Mouse (Mus musculus): ENCODE results near the gene Gopc.
"Not testable (repeated sequence)": the region's sequence is repeated elsewhere in the genome, so short reads cannot be mapped to it uniquely, and the experiment has no call there.

GRCm38 (mm10) chr10:52292391-52292790 is 89.5 kb downstream of the Gopc start:
- TF ChIP-seq CTCF, EP300 (IDR thresholded peaks at IDR 0.05; ENCODE audit: low read depth): not testable (repeated sequence)

Measured in liver, embryonic 14.5 days (tissue).